Mouse (Mus musculus) left cerebral cortex, adult 2 months (tissue): ENCODE results near the gene Sema6c. TPM values are rescaled to one million over a fixed set of nuclear protein-coding genes. Genes with fewer than 3 reads are reported as not detected.

Source experiments
- DNase-seq, 2 experiments: peaks; one replicate each; pipeline ENCODE4 v3.0.0; 2021 to 2022; ENCODE audit warnings: low spot score in 2 of 2, mixed read lengths in 1 of 2; ENCODE audit errors: extremely low spot score in 1 of 2
- H3K27ac ChIP-seq: fragments of 200-600 bp; 2 replicates; pipeline ENCODE4 v1.8.1; 2022
- H3K4me3 ChIP-seq: fragments of 200-600 bp; 2 replicates; pipeline ENCODE4 v1.8.1; 2022
- CTCF ChIP-seq: fragments of 200-600 bp; IDR thresholded peaks from 2 replicates; pipeline ENCODE4 v1.8.1; 2022; ENCODE audit warnings: antibody characterized with exemption, mild to moderate bottlenecking, moderate library complexity
- intact Hi-C: fragments of 180-260 bp; cut with DNase I; formaldehyde crosslinking; loops from one replicate; pipeline ENCODE4 v1.15.1; 2025
- total RNA-seq, 2 experiments: library from RNA; stranded (reverse); gene quantifications; 2 replicates each; pipeline ENCODE4 v1.2.3; 2021

The Sema6c gene
- total RNA-seq, 2 experiments from 2014 or later, result 24.8 to 26.5 TPM

GRCm38 (mm10) chr3:95147924-95148323 is 12.3 kb upstream of the Sema6c start:
- intact Hi-C loops, result no loop called here
- TF ChIP-seq CTCF, result no peak
- no peak for DNase-seq
- Histone ChIP-seq H3K4me3 (no peak overlapping the region), H3K27ac (no peak overlapping the region)

- intact Hi-C loops, result no loop called here
- Histone ChIP-seq H3K4me3 (no peak overlapping the region), H3K27ac (no peak overlapping the region)
- TF ChIP-seq CTCF, result peak; percentile 56
- DNase-seq, result no peak
Measured at GRCm38 (mm10) chr3:95153874-95154273, 6.4 kb upstream of the Sema6c start.

DNA sequence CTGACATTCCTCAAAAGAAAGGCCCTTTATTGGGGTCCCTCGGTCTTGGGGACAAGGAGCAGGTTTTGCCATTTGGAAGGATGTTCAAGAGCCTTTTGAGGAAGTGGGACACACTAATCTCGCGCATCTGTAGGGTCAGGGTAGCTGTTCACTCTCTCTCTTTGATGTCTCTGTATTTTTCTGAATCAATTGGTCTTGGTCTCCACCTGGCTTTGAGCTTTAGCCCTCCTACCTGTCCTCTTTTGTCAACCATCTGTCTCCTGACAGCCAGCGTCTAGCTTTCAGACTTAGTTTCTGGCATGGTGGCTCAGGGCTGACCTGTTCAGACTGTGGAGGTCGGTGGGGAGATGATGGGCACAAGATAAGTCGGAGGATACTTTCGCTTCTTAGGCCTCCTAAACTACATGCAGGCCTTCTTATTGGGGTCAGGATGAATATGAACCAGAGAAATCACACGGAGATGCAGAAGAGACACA is 708 bp upstream of the Sema6c start:
- Histone ChIP-seq H3K27ac (peak overlapping the region; percentile 76), H3K4me3 (peak overlapping the region; percentile 96)
- intact Hi-C loops, result no loop called here
- no peak for TF ChIP-seq CTCF
- no peak for DNase-seq

DNA sequence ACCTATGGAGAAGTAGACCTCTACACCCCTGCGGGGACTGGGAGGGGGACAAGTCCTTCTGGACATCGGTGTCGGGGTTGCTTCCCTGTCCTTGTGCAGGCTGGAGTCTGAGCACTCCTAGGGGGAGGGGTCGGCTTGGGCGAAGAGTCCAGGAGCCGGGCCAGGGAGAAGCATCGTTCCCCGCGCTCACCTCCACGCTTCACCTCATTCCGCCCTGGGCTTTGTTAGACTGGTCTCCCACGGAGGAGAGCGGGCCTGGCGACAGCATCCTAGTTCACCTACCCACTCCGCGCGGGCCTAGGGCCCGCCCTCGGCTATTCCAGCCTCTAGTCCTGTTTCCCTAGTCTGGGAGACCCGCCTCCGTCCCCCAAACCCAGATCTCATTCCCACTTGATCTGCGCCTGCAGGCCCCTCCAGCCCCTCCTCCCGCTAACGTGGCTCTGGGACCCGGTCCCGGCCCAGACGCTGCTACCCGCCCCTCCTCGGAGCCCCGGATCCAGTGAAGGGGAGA is 839 bp downstream of the Sema6c start:
- Histone ChIP-seq H3K27ac (peak overlapping the region; percentile 9; the same call in 1 of the 2 replicates), H3K4me3 (peak overlapping the region; percentile 96)
- TF ChIP-seq CTCF, result no peak
- DNase-seq, result no peak
- intact Hi-C loops, result no loop called here

GRCm38 (mm10) chr3:95161618-95162344 is 1.5 kb downstream of the Sema6c start:
- no peak for DNase-seq
- intact Hi-C loops, result no loop called here
- no peak for TF ChIP-seq CTCF

DNA sequence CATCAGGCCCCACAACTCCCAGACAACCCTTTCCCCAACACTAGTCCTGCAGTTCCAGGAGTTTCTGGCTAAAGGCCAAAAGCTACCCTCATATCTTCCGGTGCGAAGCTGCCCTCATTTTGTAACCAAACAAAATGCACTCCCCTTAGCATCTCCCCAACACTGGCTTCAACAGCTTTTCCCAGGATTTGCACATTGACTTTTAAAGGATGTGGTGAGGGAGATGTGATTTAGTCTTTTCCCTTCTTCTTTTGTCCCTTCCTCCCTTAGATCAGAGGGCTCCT is 2.0 kb downstream of the Sema6c start:
- Histone ChIP-seq H3K27ac (no peak overlapping the region), H3K4me3 (no peak overlapping the region)
- no peak for DNase-seq
- intact Hi-C loops, result no loop called here
- no peak for TF ChIP-seq CTCF

More at GRCm38 (mm10) chr3:95161618-95162344, 1.5 kb downstream of the Sema6c start:
- Histone ChIP-seq H3K27ac (no peak overlapping the region), H3K4me3 (peak overlapping the region; percentile 96)

DNA sequence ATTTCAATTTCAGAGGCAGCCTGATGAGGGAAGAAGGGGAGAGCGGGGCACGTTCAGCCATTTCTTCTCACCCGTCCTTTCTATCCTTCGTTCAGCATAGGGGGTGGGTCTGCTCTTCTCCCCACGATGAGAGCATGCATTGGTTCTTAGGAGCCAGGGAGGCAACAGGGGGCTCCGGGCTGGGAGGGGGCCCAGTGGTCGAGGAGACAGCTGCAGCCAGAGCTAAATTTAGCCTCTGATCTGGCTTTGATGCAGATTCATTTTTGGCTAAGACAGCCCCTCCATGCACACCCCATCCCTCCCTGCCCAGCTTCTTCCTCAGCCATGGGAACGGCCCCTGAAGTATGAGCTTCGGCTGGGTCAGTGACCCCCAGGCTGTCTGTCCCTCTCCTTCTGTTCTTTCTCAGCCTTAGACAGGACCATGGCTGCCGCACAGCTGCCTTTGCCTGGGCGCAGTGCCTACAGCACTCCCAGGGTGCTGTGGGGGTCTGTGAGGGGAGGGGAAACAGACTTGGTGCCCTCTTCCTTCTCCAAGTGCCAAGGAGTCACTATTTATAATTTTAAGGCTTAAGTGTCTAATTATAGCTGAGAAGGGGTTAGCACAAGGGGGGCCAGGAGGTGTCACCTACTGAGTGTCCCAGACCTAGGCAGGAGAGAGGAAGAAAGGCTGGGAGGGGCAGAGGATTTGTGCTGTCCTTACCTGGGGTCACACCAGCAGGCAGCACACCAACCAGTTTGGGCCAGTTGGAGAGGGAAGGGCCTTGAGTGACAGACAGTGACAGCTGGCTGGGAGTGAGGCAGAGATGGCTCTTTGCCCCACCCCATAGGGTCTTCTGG is 3.4 kb downstream of the Sema6c start:
- intact Hi-C loops, result no loop called here
- no peak for DNase-seq
- TF ChIP-seq CTCF, result no peak
- Histone ChIP-seq H3K4me3 (no peak overlapping the region), H3K27ac (no peak overlapping the region)

DNA sequence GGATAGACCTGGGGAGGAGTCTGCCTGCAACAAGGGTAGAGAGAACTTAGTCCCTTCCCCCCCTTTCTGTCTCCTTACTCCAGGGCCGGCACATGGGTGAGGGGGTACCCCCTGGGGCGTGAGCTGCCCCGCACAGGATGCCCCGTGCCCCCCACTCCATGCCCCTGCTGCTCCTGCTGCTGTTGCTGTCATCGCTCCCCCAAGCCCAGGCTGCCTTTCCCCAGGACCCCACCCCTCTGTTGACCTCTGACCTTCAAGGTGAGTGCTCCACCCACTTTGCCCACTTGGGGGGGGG is 3.9 kb downstream of the Sema6c start:
- DNase-seq, result no peak
- no peak overlapping the region for H3K4me3 ChIP-seq
- no peak for TF ChIP-seq CTCF
- H3K27ac ChIP-seq, result no peak overlapping the region
- intact Hi-C loops, result no loop called here

- DNase-seq, result no peak
- intact Hi-C loops, result no loop called here
- H3K4me3 ChIP-seq, result no peak overlapping the region
- no peak overlapping the region for H3K27ac ChIP-seq
- TF ChIP-seq CTCF, result no peak
Measured at GRCm38 (mm10) chr3:95164840-95165239, 4.6 kb downstream of the Sema6c start.

GRCm38 (mm10) chr3:95169996-95170395 is 9.7 kb downstream of the Sema6c start:
- Histone ChIP-seq H3K4me3 (no peak overlapping the region), H3K27ac (no peak overlapping the region)
- TF ChIP-seq CTCF, result no peak
- no peak for DNase-seq
- intact Hi-C loops, result no loop called here

- intact Hi-C loops, result no loop called here
- no peak for TF ChIP-seq CTCF
Measured at GRCm38 (mm10) chr3:95171105-95171504, 10.8 kb downstream of the Sema6c start.

GRCm38 (mm10) chr3:95172526-95173255 is 12.4 kb downstream of the Sema6c start:
- no peak overlapping the region for H3K27ac ChIP-seq
- no peak overlapping the region for H3K4me3 ChIP-seq
- no peak for TF ChIP-seq CTCF
- DNase-seq, result no peak
- intact Hi-C loops, result no loop called here

More at GRCm38 (mm10) chr3:95171105-95171504, 10.8 kb downstream of the Sema6c start:
- Histone ChIP-seq H3K4me3 (no peak overlapping the region), H3K27ac (no peak overlapping the region)
- DNase-seq, result no peak
